Mouse (Mus musculus) heart, embryonic 16.5 days (tissue): ENCODE results near the gene Ceacam2. TPM values are rescaled to one million over a fixed set of nuclear protein-coding genes. Genes with fewer than 3 reads are reported as not detected.
"Not testable (repeated sequence)": the region's sequence is repeated elsewhere in the genome, so short reads cannot be mapped to it uniquely, and the experiment has no call there.

ENCODE experiments used
- ATAC-seq: fragments of 200-750 bp; cut with Nextera tagmentation; replicated peaks from 2 replicates; pipeline ENCODE4 v1.8.0; 2017; ENCODE audit warnings: moderate number of reproducible peaks; ENCODE audit not compliant: insufficient read depth, low FRiP score; ENCODE audit errors: extremely low read depth
- H3K27ac ChIP-seq: fragments of 300-500 bp; sonication (generic); 2 replicates; pipeline ENCODE4 v1.5.1; 2014; ENCODE audit warnings: mild to moderate bottlenecking, low read length, control low read depth, moderate library complexity
- H3K27me3 ChIP-seq: fragments of 300-500 bp; sonication (generic); 2 replicates; pipeline ENCODE4 v1.6.1; 2014; ENCODE audit warnings: low read length, mixed read lengths; ENCODE audit not compliant: control insufficient read depth, insufficient read depth
- H3K36me3 ChIP-seq: fragments of 300-500 bp; sonication (generic); 2 replicates; pipeline ENCODE4 v1.6.1; 2014; ENCODE audit not compliant: control insufficient read depth, insufficient read depth
- H3K4me1 ChIP-seq: fragments of 300-500 bp; sonication (generic); 2 replicates; pipeline ENCODE4 v1.6.1; 2014; ENCODE audit warnings: low read length, mixed read lengths; ENCODE audit not compliant: control insufficient read depth, insufficient read depth
- H3K4me2 ChIP-seq: fragments of 300-500 bp; sonication (generic); 2 replicates; pipeline ENCODE4 v1.6.1; 2014; ENCODE audit warnings: low read depth, mild to moderate bottlenecking, control low read depth, low read length
- H3K4me3 ChIP-seq: fragments of 300-500 bp; sonication (generic); 2 replicates; pipeline ENCODE4 v1.5.1; 2014; ENCODE audit warnings: mild to moderate bottlenecking, control low read depth, low read length
- H3K9ac ChIP-seq: fragments of 300-500 bp; sonication (generic); 2 replicates; pipeline ENCODE4 v1.6.1; 2014; ENCODE audit warnings: low read length, control low read depth
- H3K9me3 ChIP-seq: fragments of 300-500 bp; sonication (generic); replicated peaks from 2 replicates; pipeline ENCODE4 v1.6.1; 2016; ENCODE audit warnings: low read length; ENCODE audit not compliant: control insufficient read depth
- WGBS: fragments of 180-500 bp; shearing (Covaris S2); extraction: QIAGEN DNeasy Blood & Tissue Kit; methylation state at CpG from one replicate; pipeline ENCODE4 v1.1.7; 2014; 5-methylcytosine and 5-hydroxymethylcytosine counted together
- polyA plus RNA-seq: library from polyadenylated mRNA; unstranded; fragments of >200 nt; fragmentation: Nextera tagmentation; extraction: Ambion mirVana; gene quantifications from 2 replicates; pipeline ENCODE4 v1.2.1, GENCODE M21; 2015

Ceacam2 gene
- polyA plus RNA-seq, 1 experiment from 2014 or later, result not detected

GRCm38 (mm10) chr7:25490698-25491097 is 49.0 kb downstream of the Ceacam2 start:
- H3K4me3 ChIP-seq, ATAC-seq, H3K27ac ChIP-seq, H3K36me3 ChIP-seq, H3K4me1 ChIP-seq, H3K4me2 ChIP-seq, H3K27me3 ChIP-seq, H3K9me3 ChIP-seq, H3K9ac ChIP-seq: not testable (repeated sequence)
- no CpG with 5 or more reads among the region's 1 CpGs for WGBS

- H3K27me3 ChIP-seq, H3K27ac ChIP-seq, H3K4me1 ChIP-seq, H3K9ac ChIP-seq, H3K4me2 ChIP-seq, H3K36me3 ChIP-seq, H3K9me3 ChIP-seq, ATAC-seq, H3K4me3 ChIP-seq: not testable (repeated sequence)
- 85% methylated on average over 3 of the region's 3 CpGs for WGBS
Observed at GRCm38 (mm10) chr7:25489382-25489781, 50.3 kb downstream of the Ceacam2 start.

GRCm38 (mm10) chr7:25486186-25486585 is 53.5 kb downstream of the Ceacam2 start:
- Histone ChIP-seq H3K4me1 (no peaks in the 10 kb centered on the region), H3K9me3 (no peaks in the 10 kb centered on the region), H3K27ac (no peak overlapping the region), H3K4me2 (no peak overlapping the region), H3K9ac (no peak overlapping the region), H3K27me3 (no peaks in the 10 kb centered on the region), H3K4me3 (no peak overlapping the region), H3K36me3 (no peaks in the 10 kb centered on the region)
- WGBS, result 12% methylated on average over 1 of the region's 1 CpGs
- no peak for ATAC-seq

- Histone ChIP-seq H3K4me1 (no peaks in the 10 kb centered on the region), H3K27me3 (no peaks in the 10 kb centered on the region), H3K27ac (no peak overlapping the region), H3K4me3 (no peak overlapping the region), H3K9me3 (no peaks in the 10 kb centered on the region), H3K36me3 (no peaks in the 10 kb centered on the region), H3K9ac (no peak overlapping the region), H3K4me2 (no peak overlapping the region)
- no peak for ATAC-seq
- WGBS, result 57% methylated on average over 5 of the region's 5 CpGs
Observed at GRCm38 (mm10) chr7:25485061-25485460, 54.6 kb downstream of the Ceacam2 start.

- H3K27ac ChIP-seq, result no peak overlapping the region
- H3K9ac ChIP-seq, result no peak overlapping the region
- no peaks in the 10 kb centered on the region for H3K36me3 ChIP-seq
- no peak overlapping the region for H3K4me3 ChIP-seq
- 67% methylated on average over 8 of the region's 8 CpGs for WGBS
- no peaks in the 10 kb centered on the region for H3K27me3 ChIP-seq
- H3K9me3 ChIP-seq, result no peaks in the 10 kb centered on the region
- no peaks in the 10 kb centered on the region for H3K4me1 ChIP-seq
- no peak for ATAC-seq
- no peak overlapping the region for H3K4me2 ChIP-seq
Observed at GRCm38 (mm10) chr7:25483133-25483735, 56.4 kb downstream of the Ceacam2 start.

GRCm38 (mm10) chr7:25480791-25481190 is 58.9 kb downstream of the Ceacam2 start:
- not testable (repeated sequence) for H3K27me3 ChIP-seq, H3K36me3 ChIP-seq, H3K4me2 ChIP-seq, H3K4me1 ChIP-seq, ATAC-seq, H3K9me3 ChIP-seq, H3K4me3 ChIP-seq, H3K9ac ChIP-seq, H3K27ac ChIP-seq
- WGBS, result 47% methylated on average over 8 of the region's 8 CpGs

- Histone ChIP-seq H3K9me3 (no peaks in the 10 kb centered on the region), H3K27ac (no peak overlapping the region), H3K9ac (no peak overlapping the region), H3K4me1 (no peaks in the 10 kb centered on the region), H3K27me3 (no peaks in the 10 kb centered on the region), H3K36me3 (no peaks in the 10 kb centered on the region), H3K4me2 (no peak overlapping the region), H3K4me3 (no peak overlapping the region)
- 0% methylated on average over 1 of the region's 1 CpGs for WGBS
- ATAC-seq, result no peak
Observed at GRCm38 (mm10) chr7:25479440-25479839, 60.2 kb downstream of the Ceacam2 start.

GRCm38 (mm10) chr7:25477752-25478093 is 61.9 kb downstream of the Ceacam2 start:
- not testable (repeated sequence) for H3K9ac ChIP-seq, ATAC-seq, H3K36me3 ChIP-seq, H3K27ac ChIP-seq, H3K4me2 ChIP-seq, H3K9me3 ChIP-seq, H3K27me3 ChIP-seq, H3K4me1 ChIP-seq, H3K4me3 ChIP-seq
- 63% methylated on average over 2 of the region's 2 CpGs for WGBS

- peak within 1 kb of the TSS; percentile 25; the same call in 1 of the 2 replicates for H3K4me2 ChIP-seq
- 10% methylated on average over 5 of the region's 5 CpGs for WGBS
- H3K4me1 ChIP-seq, H3K9ac ChIP-seq, H3K9me3 ChIP-seq, H3K27me3 ChIP-seq, H3K36me3 ChIP-seq: not testable (repeated sequence)
- peak within 1 kb of the TSS; percentile 17 for H3K4me3 ChIP-seq
- peak; percentile 58 for ATAC-seq
- peak within 1 kb of the TSS; percentile 2; the same call in 1 of the 2 replicates for H3K27ac ChIP-seq
Observed at GRCm38 (mm10) chr7:25477091-25477751, 62.4 kb downstream of the Ceacam2 start, which contains the start of gene Ceacam1. TSS of gene Ceacam1 (minus strand) at chr7:25477603.
